Mouse (Mus musculus) forebrain, embryonic 14.5 days (tissue): ENCODE data around the gene Atxn1. TPM values are rescaled to one million over a fixed set of nuclear protein-coding genes. Genes with fewer than 3 reads are reported as not detected.

Experiments
- ATAC-seq: fragments of 200-750 bp; cut with Nextera tagmentation; 2 replicates; pipeline ENCODE4 v1.8.0; 2017; ENCODE audit warnings: mild to moderate bottlenecking, moderate library complexity
- DNase-seq: peaks from one replicate; pipeline ENCODE4 v3.0.0-alpha.2; 2015; ENCODE audit warnings: low spot score
- H3K27ac ChIP-seq: fragments of 300-500 bp; sonication (generic); 2 replicates; pipeline ENCODE4 v1.5.1; 2014; ENCODE audit warnings: low read depth, mild to moderate bottlenecking, control low read depth, low read length, moderate library complexity
- H3K27me3 ChIP-seq: fragments of 300-500 bp; sonication (generic); replicated peaks from 2 replicates; pipeline ENCODE4 v1.6.1; 2014; ENCODE audit warnings: low read length, control low read depth, mixed read lengths; ENCODE audit not compliant: control insufficient read depth, insufficient read depth
- H3K36me3 ChIP-seq: fragments of 300-500 bp; sonication (generic); 2 replicates; pipeline ENCODE4 v1.6.1; 2014; ENCODE audit warnings: low read length, control low read depth; ENCODE audit not compliant: control insufficient read depth, insufficient read depth
- H3K4me1 ChIP-seq: fragments of 300-500 bp; sonication (generic); 2 replicates; pipeline ENCODE4 v1.6.1; 2014; ENCODE audit warnings: antibody characterized with exemption, low read length, control low read depth; ENCODE audit not compliant: control insufficient read depth, insufficient read depth
- H3K4me2 ChIP-seq: fragments of 300-500 bp; sonication (generic); 2 replicates; pipeline ENCODE4 v1.6.1; 2014; ENCODE audit warnings: mild to moderate bottlenecking, control low read depth, low read length
- H3K4me3 ChIP-seq: fragments of 300-500 bp; sonication (generic); 2 replicates; pipeline ENCODE4 v1.5.1; 2014; ENCODE audit warnings: low read depth, low read length, control low read depth
- H3K9ac ChIP-seq: fragments of 300-500 bp; sonication (generic); 2 replicates; pipeline ENCODE4 v1.6.1; 2014; ENCODE audit warnings: mild to moderate bottlenecking, low read length, control low read depth, moderate library complexity
- H3K9me3 ChIP-seq: fragments of 300-500 bp; sonication (generic); replicated peaks from 2 replicates; pipeline ENCODE4 v1.6.1; 2016; ENCODE audit warnings: low read length, control low read depth, mixed read lengths; ENCODE audit not compliant: control insufficient read depth
- WGBS: fragments of 180-500 bp; shearing (Covaris S2); extraction: QIAGEN DNeasy Blood & Tissue Kit; methylation state at CpG from one replicate; pipeline ENCODE4 v1.1.7; 2014; 5-methylcytosine and 5-hydroxymethylcytosine counted together
- polyA plus RNA-seq: library from polyadenylated mRNA; unstranded; fragments of >200 nt; fragmentation: Nextera tagmentation; extraction: Ambion mirVana; gene quantifications from 2 replicates; pipeline ENCODE4 v1.2.1, GENCODE M21; 2014

Atxn1 gene
- polyA plus RNA-seq, 1 experiment from 2014 or later, result 4.3 TPM

GRCm38 (mm10) chr13:45965594-45966432 lies 1.0 kb upstream of the Atxn1 start:
- 0 out of 2 replicates have a peak, but pooled peaks have one; percentile 5 for ATAC-seq

GRCm38 (mm10) chr13:45964331-45964852 lies 416 bp downstream of the Atxn1 start:
- Histone ChIP-seq H3K4me1 (peaks cover 36% of the 10 kb centered on the region), H3K9ac (peak overlapping the region; percentile 95), H3K36me3 (no peaks in the 10 kb centered on the region), H3K27ac (peak overlapping the region; percentile 98), H3K9me3 (no peaks in the 10 kb centered on the region), H3K27me3 (no peaks in the 10 kb centered on the region), H3K4me2 (peak overlapping the region; percentile 95), H3K4me3 (peak overlapping the region; percentile 81)
- under 1% methylated on average over 31 of the region's 39 CpGs for WGBS
- ATAC-seq (peak; percentile 36), DNase-seq (peak; percentile 74)

More at GRCm38 (mm10) chr13:45965594-45966432, 1.0 kb upstream of the Atxn1 start:
- H3K27ac ChIP-seq, result peak overlapping the region; percentile 98; the same call in 1 of the 2 replicates
- H3K4me1 ChIP-seq, result peaks cover 22% of the 10 kb centered on the region
- H3K4me2 ChIP-seq, result peak overlapping the region; percentile 95
- H3K4me3 ChIP-seq, result peak overlapping the region; percentile 81
- H3K27me3 ChIP-seq, result no peaks in the 10 kb centered on the region
- no peaks in the 10 kb centered on the region for H3K9me3 ChIP-seq
- H3K9ac ChIP-seq, result peak overlapping the region; percentile 95
- WGBS, result under 1% methylated on average over 41 of the region's 41 CpGs
- no peaks in the 10 kb centered on the region for H3K36me3 ChIP-seq
- DNase-seq, result peak; percentile 66

- H3K9me3 ChIP-seq, result no peaks in the 10 kb centered on the region
- H3K36me3 ChIP-seq, result no peaks in the 10 kb centered on the region
- 0% methylated on average over 55 of the region's 95 CpGs for WGBS
- peak; percentile 56 for ATAC-seq
- H3K4me1 ChIP-seq, result peaks cover 36% of the 10 kb centered on the region
- peak overlapping the region; percentile 98 for H3K27ac ChIP-seq
- peak overlapping the region; percentile 95 for H3K9ac ChIP-seq
- DNase-seq, result peak; percentile 73
- peak overlapping the region; percentile 81 for H3K4me3 ChIP-seq
- no peaks in the 10 kb centered on the region for H3K27me3 ChIP-seq
- peak overlapping the region; percentile 95 for H3K4me2 ChIP-seq
These were observed 1.1 kb downstream of the Atxn1 start for GRCm38 (mm10) chr13:45963497-45964330.

GRCm38 (mm10) chr13:45962776-45963175 lies 2.0 kb downstream of the Atxn1 start:
- H3K4me2 ChIP-seq, result peak overlapping the region; percentile 95
- H3K4me3 ChIP-seq, result peak overlapping the region; percentile 81
- no peaks in the 10 kb centered on the region for H3K9me3 ChIP-seq
- peaks cover 36% of the 10 kb centered on the region for H3K4me1 ChIP-seq
- DNase-seq, result no peak
- H3K27ac ChIP-seq, result peak overlapping the region; percentile 98; the same call in 1 of the 2 replicates
- no peaks in the 10 kb centered on the region for H3K27me3 ChIP-seq
- whole genome bisulfite sequencing, result 4% methylated on average over 5 of the region's 5 CpGs
- H3K9ac ChIP-seq, result peak overlapping the region; percentile 95
- H3K36me3 ChIP-seq, result no peaks in the 10 kb centered on the region
- ATAC-seq, result no peak

- Histone ChIP-seq H3K4me3 (peak overlapping the region; percentile 81), H3K9ac (peak overlapping the region; percentile 95; the same call in 1 of the 2 replicates), H3K36me3 (no peaks in the 10 kb centered on the region), H3K9me3 (no peaks in the 10 kb centered on the region), H3K4me1 (peaks cover 36% of the 10 kb centered on the region), H3K4me2 (peak overlapping the region; percentile 95), H3K27ac (peak overlapping the region; percentile 6; the same call in 1 of the 2 replicates), H3K27me3 (no peaks in the 10 kb centered on the region)
- DNase-seq (peak; percentile 81), ATAC-seq (peak; percentile 15; the same call in 1 of the 2 replicates)
- WGBS, result 4% methylated on average over 9 of the region's 9 CpGs
These were observed 2.8 kb downstream of the Atxn1 start for GRCm38 (mm10) chr13:45961871-45962630.

- H3K27ac ChIP-seq, result no peak overlapping the region; the same call in 1 of the 2 replicates
- no peak overlapping the region for H3K4me3 ChIP-seq
- DNase-seq (no peak), ATAC-seq (no peak)
- H3K27me3 ChIP-seq, result no peaks in the 10 kb centered on the region
- no peak overlapping the region for H3K9ac ChIP-seq
- peak overlapping the region; percentile 10; the same call in 1 of the 2 replicates for H3K4me2 ChIP-seq
- 34% methylated on average over 14 of the region's 14 CpGs for WGBS
- H3K36me3 ChIP-seq, result no peaks in the 10 kb centered on the region
- peaks cover 28% of the 10 kb centered on the region for H3K4me1 ChIP-seq
- no peaks in the 10 kb centered on the region for H3K9me3 ChIP-seq
These were observed 4.4 kb downstream of the Atxn1 start for GRCm38 (mm10) chr13:45960311-45960965.

GRCm38 (mm10) chr13:45958306-45958705 lies 6.5 kb downstream of the Atxn1 start:
- Histone ChIP-seq H3K27me3 (no peaks in the 10 kb centered on the region), H3K36me3 (no peaks in the 10 kb centered on the region), H3K4me2 (no peak overlapping the region), H3K27ac (no peak overlapping the region), H3K4me1 (peaks cover 28% of the 10 kb centered on the region), H3K9ac (no peak overlapping the region), H3K4me3 (no peak overlapping the region), H3K9me3 (no peaks in the 10 kb centered on the region)
- 81% methylated on average over 4 of the region's 4 CpGs for WGBS
- no peak for DNase-seq
- no peak for ATAC-seq

GRCm38 (mm10) chr13:45957629-45958028 lies 7.2 kb downstream of the Atxn1 start:
- peaks cover 28% of the 10 kb centered on the region for H3K4me1 ChIP-seq
- ATAC-seq (no peak), DNase-seq (no peak)
- no peaks in the 10 kb centered on the region for H3K36me3 ChIP-seq
- WGBS, result 82% methylated on average over 5 of the region's 5 CpGs
- no peaks in the 10 kb centered on the region for H3K27me3 ChIP-seq
- no peak overlapping the region for H3K27ac ChIP-seq
- no peak overlapping the region for H3K4me2 ChIP-seq
- no peak overlapping the region for H3K4me3 ChIP-seq
- H3K9ac ChIP-seq, result no peak overlapping the region
- no peaks in the 10 kb centered on the region for H3K9me3 ChIP-seq
